Mouse (Mus musculus) testis, adult 2 months (tissue): ENCODE results near the gene Esrrg.

Source experiments
- CTCF ChIP-seq: fragments of 200-500 bp; IDR thresholded peaks from 2 replicates; pipeline ENCODE4 v1.5.1; 2012; ENCODE audit warnings: low read depth, mild to moderate bottlenecking, inconsistent platforms, low read length, moderate library complexity; ENCODE audit not compliant: control insufficient read depth, insufficient read depth, insufficient replicate concordance
- POLR2A ChIP-seq: fragments of 200-500 bp; IDR thresholded peaks from 2 replicates; pipeline ENCODE4 v1.6.1; 2012; ENCODE audit warnings: low read depth, mild to moderate bottlenecking, inconsistent platforms, low read length, moderate library complexity; ENCODE audit not compliant: control insufficient read depth

DNA sequence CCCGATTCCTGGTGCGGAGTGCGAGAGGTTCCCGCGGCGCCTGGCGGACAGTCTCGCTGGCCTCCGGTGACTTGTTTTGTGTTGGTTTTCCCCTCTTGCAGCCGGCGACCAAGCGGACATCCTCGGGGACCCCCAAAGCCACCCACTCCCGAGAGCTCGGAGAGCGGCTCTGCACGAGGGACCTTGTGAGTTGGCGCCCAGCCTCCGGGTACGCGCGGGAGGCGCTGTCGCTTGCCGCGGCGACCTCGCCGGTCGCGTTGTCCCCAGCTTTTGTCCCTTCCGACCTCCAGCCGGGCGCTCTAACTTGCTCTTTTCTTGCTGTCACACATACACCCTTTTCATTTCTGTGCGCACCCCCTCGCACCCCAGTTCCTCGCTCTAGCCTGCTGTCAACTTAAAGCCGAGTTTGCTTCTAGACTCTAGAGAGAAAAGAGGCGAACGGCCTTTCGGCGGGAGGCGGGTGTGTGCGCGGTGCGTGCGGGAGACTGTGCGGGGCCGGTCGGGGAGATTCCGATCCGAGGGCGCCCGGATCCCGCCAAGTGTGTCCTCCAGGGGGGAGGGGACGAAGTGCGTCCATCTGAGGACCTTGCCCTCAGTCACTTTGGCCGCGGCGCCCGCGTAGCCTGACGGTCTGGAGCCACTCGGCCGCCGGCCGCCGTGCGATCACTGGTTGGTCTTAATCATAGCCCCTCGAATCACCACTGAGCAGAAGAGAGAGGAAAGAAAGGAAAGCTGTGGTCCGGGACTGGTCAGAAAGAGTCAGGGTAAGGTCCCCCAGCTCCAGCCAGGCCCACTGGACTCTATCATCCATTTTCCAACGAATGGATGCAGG lies 646 bp downstream of the Esrrg start:
- TF ChIP-seq POLR2A (no peak), CTCF (no peak)
